Mouse (Mus musculus): ENCODE results near the gene Myo5c.

- TF ChIP-seq POLR2A (IDR thresholded peaks at IDR 0.05; ENCODE audit: low read depth, low read length) (no peak), CTCF (IDR thresholded peaks at IDR 0.05; ENCODE audit: extremely low read depth, insufficient read length, insufficient replicate concordance, low read depth, low read length) (no peak)
Observed at GRCm38 (mm10) chr9:75254196-75254955, 22.6 kb downstream of the Myo5c start.
